9 mouse cellular contexts compared by ENCODE assay signal in the genomic region with DNA sequence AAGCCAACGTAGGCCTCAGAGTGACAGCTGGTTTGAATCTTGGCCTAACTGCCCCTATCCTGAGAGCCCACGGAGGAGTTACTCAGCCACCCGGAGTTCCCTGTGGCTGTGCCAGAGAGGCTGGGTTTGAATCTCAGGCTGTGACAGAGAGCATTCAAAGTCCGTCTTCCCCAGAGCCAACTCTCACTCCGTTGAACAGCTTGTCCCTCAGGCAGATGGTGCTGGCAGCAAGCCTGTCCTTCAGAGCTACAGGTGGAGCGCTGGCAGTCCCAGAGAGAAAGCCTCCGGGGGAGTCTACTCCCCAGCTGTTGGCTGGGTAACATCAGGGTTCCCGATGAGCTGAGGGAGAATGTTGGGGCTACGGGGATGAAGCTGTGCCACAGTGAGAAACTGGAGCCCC.
A peak's percentile ranks its signal among the peaks of the same experiment; 100 is the strongest.
DNase-seq lines count a peak whose midpoint lies in the region; ATAC-seq lines count a peak whose summit lies in the region.
"Had no signal": no experiment of that assay in that cellular context is flagged by ENCODE, and none has a peak within 500 bp of the region (broad histone marks: within the 10 kb centered on the region; RNA-seq: fewer than 3 reads in every experiment).

No protein-coding gene starts in this region.

- DNase-seq in gastrocnemius, postnatal 14 days = peak; percentile 27
- no peak for DNase-seq in gastrocnemius, postnatal 4 days (ENCODE audit: low spot score in 2 of 2)
- DNase-seq in brain, adult 2 months (ENCODE audit: low read depth, low spot score) = peak; percentile 94
- peak; percentile 35 to 75 for DNase-seq in cerebellum, postnatal 4 days (ENCODE audit: low spot score in 2 of 2)
- peak; percentile 68 to 79 for DNase-seq in layer of hippocampus, adult 8-10 months (ENCODE audit: low spot score in 2 of 2)
- DNase-seq in urinary bladder, postnatal 10 days (ENCODE audit: low spot score) = no peak
- no peak for DNase-seq in embryo, embryonic 10 days (ENCODE audit: low spot score)
- DNase-seq: liver, embryonic 13.5 days had no signal

- intact Hi-C loops in gastrocnemius, postnatal 14 days (cut with DNase I; ENCODE audit: low total_unique reads) = no loop called here

- ATAC-seq in monocyte, adult 5-6 weeks (replicated peaks; ENCODE audit: insufficient number of reproducible peaks, low FRiP score, low TSS enrichment, poor library complexity, severe bottlenecking) = no peak

Comparison
In these comparisons a context has a peak if more than half of its experiments do, and no peak if none do; other contexts are left out.
1. DNase-seq: peak in gastrocnemius, postnatal 14 days (single experiment), brain, adult 2 months (single experiment), cerebellum, postnatal 4 days (2 of 2) and layer of hippocampus, adult 8-10 months (2 of 2); none in gastrocnemius, postnatal 4 days (0 of 2), urinary bladder, postnatal 10 days (single experiment) and embryo, embryonic 10 days (single experiment).